12 mouse cellular contexts compared by ENCODE assay signal in the genomic region with DNA sequence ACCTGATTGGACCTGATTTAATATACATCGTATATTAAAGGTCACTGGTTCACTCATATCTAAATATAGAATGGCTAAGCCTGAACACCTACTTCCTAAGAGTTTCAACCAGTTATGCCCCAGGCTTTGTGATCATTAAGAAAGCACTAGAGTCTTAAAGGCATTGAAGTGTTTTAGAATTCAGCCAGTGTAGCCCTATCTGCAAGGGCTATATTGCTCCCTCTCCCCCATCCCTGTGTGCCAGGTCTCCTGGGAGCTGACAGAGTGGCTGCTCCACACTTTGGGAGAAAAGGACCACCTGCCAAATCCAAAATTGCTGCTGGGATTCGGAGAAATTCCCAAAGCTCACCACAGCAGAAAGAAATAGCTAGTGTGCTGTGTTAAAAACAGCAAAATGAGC.
"Had no signal": no experiment of that assay in that cellular context is flagged by ENCODE, and none has a peak within 500 bp of the region (broad histone marks: within the 10 kb centered on the region; RNA-seq: fewer than 3 reads in every experiment).

No protein-coding gene starts in this region.

- H3K9me3 ChIP-seq: liver, embryonic 15.5 days; midbrain, embryonic 12.5 days had no signal

- H3K27me3 ChIP-seq: liver, embryonic 15.5 days; midbrain, embryonic 12.5 days had no signal

- H3K27ac ChIP-seq: left cerebral cortex, adult 2 months; liver, embryonic 15.5 days; midbrain, embryonic 12.5 days; stomach, postnatal 0 days had no signal

- DNase-seq: kidney, adult 8-10 months; kidney, postnatal 25 days; lung, embryonic 14.5 days; lung, postnatal 10 days; lung, postnatal 4 days; thymus, postnatal 4 days had no signal

- H3K4me2 ChIP-seq: liver, embryonic 11.5 days; liver, embryonic 15.5 days; lung, embryonic 14.5 days; midbrain, embryonic 12.5 days had no signal

- H3K36me3 ChIP-seq: liver, embryonic 15.5 days; midbrain, embryonic 12.5 days had no signal

- H3K4me1 ChIP-seq: liver, embryonic 15.5 days had no signal

- ATAC-seq: intestine, postnatal 0 days had no signal

- H3K9ac ChIP-seq: liver, embryonic 15.5 days; lung, embryonic 14.5 days; midbrain, embryonic 12.5 days had no signal

- H3K4me3 ChIP-seq: left cerebral cortex, adult 2 months; liver, embryonic 15.5 days; midbrain, embryonic 12.5 days had no signal
